Mouse (Mus musculus) layer of hippocampus, adult 18-20 months (tissue): Measurements from ENCODE around the gene Srgap3. TPM values are rescaled to one million over a fixed set of nuclear protein-coding genes. Genes with fewer than 3 reads are reported as not detected.

Source experiments
- DNase-seq, 2 experiments: peaks; one replicate each; pipeline ENCODE4 v3.0.0; 2022; ENCODE audit warnings: low spot score in 2 of 2
- long read RNA-seq: library from polyadenylated mRNA; stranded (forward); transcript quantifications from one replicate; pipeline ENCODE4 v2.0.0, GENCODE M21; 2021
- total RNA-seq, 2 experiments: library from RNA; stranded (reverse); gene quantifications; 2 replicates each; pipeline ENCODE4 v1.2.3; 2021

Srgap3 gene
- 100 to 1,000 TPM; 276 to 280 TPM for total RNA-seq
- long read RNA-seq, full-length matches to known transcripts, result 14 of 92 reads
- long read RNA-seq, partial matches to known transcripts, result 11 of 92 reads
- long read RNA-seq, other reads (novel, unspliced or antisense), result 67 of 92 reads

DNA sequence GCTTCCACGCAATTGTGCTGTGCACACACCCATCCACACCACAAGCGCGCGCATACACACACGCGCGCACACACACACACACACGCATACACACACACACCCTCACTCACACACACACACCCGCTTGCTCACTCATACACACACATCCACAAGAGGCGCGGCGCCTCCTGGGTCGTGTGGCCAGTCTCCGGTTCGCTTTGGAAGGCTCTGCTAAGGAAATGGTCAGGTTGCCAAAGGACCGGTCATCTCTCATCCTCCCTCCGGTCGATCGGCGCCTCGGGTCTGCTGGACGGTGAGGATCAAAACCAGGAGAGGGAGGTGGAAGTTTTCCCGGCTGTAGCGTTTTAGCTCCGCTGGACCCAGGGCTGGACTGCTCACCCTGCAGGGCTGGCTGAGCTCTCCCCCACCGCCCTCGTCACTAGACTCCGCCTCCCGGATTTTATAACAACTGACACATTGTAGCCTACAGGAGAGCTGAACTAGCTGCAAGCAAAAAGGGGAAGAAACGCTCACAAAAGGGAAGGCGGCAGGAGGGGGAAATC lies at the start of gene Srgap3:
TSS of gene Srgap3 (minus strand) at position 372 of the 542 bp plus-strand sequence.
- peak; percentile 89 to 94 for DNase-seq

- DNase-seq, result no peak
These were observed 48.6 kb upstream of the Srgap3 start for GRCm38 (mm10) chr6:112995708-112996107.

DNA sequence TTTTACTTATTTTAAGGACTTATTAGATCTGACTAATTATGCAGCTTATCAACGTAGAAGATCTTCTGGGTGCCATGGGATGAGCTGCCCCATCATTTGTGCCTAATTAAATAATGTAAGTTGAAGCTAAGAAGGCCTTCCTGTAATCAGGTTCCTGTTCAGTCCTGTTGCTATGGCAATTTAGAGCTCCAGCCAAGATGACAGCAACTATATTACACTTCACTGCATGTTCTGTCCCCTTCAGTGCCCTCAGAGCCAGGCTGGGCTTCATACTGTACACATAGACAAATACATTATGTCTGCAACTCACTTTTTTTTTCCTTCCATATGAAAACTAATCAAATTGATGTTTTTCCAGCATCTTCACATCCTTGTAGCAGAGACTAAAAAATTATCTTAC lies 43.1 kb upstream of the Srgap3 start:
- DNase-seq, result no peak

- no peak for DNase-seq
These were observed 38.6 kb upstream of the Srgap3 start for GRCm38 (mm10) chr6:112985362-112986314.

GRCm38 (mm10) chr6:112982241-112982640 lies 35.2 kb upstream of the Srgap3 start:
- no peak for DNase-seq

DNA sequence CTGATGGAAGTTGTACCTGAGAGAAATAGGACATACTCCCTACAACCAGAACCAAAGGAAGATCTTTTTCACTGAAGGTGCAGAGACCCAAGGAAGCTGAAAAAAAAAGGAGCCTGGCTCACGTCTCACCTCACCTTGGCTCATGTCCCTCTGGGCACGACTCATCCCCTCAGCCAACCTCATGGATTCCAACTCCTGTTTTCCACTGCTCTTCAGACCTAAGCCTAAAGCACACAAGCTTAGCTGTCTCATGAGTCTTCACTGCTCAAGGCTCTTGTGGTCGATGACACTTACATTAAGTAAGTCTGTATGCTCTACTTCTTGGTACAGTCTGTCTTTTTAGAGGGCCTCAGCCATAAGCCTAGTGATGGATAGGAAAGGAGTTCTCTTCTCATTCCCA lies 31.9 kb upstream of the Srgap3 start:
- DNase-seq, result no peak

DNA sequence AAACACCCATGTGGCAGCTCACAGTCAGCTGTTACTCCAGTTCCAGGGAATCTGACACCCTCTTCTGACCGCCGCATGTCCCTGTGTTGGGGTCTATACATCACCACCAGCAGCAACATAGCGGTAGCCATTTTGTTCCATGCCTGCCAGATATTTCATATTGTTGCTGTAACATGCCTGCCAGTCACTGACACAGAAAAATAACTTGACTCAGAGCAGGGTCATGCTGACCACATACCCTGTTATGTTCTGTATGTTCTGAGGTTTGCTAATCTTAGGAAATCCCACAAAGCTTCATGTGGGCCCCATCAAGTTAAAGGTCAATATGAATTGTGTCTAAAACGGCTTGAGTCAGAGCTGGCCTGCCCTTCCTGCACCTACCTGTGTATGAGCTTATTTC lies 30.2 kb upstream of the Srgap3 start:
- DNase-seq, result no peak

DNA sequence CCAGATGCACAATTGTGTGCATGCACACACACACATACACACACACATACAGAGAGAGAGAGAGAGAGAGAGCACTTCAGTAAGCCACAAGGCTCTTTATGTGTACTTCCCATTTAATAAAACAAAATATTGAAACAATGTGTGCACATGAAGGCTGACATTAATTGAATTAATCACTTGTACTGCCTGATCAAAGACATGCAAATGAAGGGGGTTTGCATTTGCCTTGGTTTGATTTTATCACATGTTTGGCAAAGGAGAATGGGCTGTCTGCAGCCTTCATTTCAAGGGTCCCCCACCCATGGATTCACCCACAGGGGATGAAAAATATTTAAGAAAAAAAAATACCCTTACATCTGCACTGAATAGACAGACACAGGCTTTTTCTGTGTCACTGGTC lies 29.5 kb upstream of the Srgap3 start:
- DNase-seq, result no peak

DNA sequence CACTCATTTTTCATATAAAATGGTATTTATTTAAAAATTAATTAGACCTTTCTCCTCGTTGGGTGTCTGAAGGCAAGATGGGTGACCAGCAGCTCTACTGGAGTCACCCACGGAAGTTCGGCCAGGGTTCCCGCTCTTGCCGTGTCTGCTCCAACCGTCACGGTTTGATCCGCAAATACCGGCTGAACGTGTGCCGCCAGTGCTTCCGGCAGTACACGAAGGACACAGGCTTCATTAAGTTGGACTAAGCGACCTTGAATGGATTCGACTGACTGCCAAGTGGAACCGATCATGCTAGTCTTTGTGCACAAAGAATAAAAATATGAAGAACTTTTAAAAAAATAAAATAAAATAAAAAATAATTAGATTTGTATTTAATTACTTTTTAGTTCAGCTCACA lies 29.1 kb upstream of the Srgap3 start:
- no peak for DNase-seq

DNA sequence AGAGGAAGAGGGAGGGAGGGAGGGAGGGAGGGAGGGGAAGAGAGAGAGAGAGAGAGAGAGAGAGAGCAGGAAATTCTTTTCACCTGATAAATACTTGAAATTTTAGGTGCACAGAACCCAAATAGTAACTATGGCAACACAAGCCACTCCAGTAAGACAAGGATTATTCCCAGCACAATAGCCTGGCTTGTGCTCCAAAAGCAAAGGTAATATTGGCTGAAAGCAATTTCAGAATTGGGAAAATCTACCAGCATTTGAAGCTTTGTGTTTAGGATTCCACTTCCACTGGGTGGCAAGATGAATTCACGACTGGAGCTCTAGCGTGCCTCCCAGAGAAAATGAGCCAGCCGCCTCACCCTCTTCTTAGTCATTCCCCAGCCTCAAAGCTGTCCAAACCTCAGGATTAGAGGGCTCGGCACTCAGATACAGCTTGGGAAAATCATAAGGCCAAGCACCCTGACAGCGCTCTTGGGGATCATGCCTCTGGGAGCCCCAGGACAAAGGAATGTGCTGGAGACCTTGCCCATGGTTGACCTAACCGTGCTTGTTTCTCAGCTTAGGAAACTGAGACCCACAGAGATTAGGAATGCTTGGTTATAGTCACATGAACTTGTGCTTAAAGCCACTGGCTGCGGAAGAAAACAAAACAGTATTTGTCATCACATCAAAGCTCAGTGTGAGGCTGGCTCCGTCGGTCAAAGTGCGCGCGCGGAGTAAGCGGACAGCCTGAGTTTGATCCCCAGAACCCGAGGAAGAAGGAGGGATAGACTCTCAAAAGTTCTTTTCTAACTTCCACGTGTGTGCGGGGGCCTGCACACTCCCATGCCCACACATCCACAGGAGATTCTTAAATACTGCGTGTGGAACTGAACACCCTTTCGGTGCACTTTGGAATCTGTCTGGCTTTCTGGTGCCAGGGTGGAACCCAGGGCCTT lies 27.0 kb upstream of the Srgap3 start:
- peak in 1 of 2 experiments; percentile 34 for DNase-seq

DNA sequence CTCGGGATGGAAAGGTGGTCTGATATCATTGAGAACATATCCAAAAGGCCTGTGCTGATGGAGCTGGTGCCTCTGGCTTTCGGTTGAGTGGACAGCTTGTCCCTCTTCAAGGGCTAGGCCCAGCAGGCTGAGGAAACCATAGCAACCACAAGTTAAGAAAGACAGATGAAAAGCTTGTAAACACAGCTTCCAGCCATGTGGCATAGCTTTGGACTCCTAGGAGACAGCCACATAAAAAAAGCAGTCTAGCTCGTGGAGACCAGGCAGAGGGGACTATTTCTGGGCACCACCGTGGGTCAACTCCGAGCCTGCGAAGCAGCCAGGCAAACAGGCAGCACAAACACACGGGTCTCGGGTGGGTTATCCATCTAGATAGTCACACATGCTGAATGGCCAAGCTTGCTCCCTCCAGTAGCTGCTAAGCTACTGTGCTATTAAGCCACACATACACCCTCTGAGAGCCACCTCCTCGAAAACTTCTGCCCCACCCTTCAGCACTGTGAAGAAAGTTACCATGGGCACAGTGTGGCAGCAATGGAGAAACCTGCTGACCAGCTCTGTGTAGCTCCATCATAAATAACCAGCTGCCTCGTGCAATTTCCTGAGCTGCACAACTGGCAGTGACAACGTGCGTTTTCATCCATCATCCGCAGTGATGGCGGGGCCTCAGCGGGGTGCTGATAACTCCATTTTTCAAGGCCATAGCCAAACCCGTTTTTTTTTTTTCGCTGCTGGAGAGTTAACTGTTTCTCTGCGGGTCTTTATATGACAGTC lies 26.0 kb upstream of the Srgap3 start:
- DNase-seq, result peak; percentile 72 to 77

DNA sequence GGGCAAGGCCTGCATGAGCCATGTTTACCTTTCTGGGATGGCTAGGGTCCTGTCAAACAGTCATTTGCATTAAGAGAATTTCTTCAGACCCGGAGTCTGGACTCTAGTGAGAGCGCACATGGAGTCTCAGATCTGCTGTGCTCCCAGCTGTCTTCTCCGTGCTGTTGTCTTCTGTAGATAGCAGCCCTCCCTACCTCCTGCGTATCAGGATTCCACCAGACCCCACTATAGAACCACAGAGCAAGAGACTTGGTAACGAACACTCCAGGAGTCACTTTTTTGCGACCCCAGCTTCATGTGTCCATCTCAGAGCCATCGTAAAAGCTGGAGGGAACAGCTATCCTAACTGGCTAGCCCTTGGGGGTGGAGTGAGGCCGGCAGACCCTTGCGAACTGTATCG lies 25.1 kb upstream of the Srgap3 start:
- DNase-seq, result no peak

GRCm38 (mm10) chr6:112971116-112971768 lies 24.2 kb upstream of the Srgap3 start:
- no peak for DNase-seq

- DNase-seq, result no peak
These were observed 20.3 kb upstream of the Srgap3 start for GRCm38 (mm10) chr6:112967359-112967758.

- no peak for DNase-seq
These were observed 11.3 kb upstream of the Srgap3 start for GRCm38 (mm10) chr6:112958360-112958759.

DNA sequence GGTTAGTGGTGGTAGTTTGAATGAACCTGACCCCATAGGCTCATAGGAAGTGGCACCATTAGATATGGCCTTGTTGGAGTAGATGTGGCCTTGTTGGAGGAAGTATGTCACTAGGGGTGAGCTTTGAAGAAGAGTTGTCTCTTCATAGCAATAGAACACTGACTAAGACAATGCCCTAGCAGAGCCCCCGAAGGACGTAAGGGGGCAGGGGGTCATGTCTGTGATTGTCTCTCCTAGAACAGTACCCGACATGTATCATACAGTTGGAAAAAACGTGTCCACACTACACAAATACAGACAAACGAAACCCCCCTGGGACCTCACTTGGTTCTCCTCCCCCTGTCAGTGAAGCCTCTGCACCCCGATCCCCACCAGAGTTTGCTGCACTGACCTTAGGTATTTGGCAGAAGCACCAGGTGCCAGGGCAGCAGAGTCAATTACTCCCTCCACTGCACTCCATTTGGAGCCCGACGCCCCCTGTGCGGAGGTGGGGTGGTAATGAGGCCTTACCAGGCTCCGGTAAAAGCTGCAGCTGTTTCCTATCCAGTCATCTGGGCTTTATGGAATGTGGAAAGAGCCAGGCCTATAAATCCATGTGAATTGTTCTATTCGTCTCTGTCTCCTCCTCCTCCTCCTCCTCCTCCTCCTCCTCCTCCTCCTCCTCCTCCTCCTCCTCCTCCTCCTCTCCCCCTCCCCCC lies 10.7 kb upstream of the Srgap3 start:
- no peak for DNase-seq

DNA sequence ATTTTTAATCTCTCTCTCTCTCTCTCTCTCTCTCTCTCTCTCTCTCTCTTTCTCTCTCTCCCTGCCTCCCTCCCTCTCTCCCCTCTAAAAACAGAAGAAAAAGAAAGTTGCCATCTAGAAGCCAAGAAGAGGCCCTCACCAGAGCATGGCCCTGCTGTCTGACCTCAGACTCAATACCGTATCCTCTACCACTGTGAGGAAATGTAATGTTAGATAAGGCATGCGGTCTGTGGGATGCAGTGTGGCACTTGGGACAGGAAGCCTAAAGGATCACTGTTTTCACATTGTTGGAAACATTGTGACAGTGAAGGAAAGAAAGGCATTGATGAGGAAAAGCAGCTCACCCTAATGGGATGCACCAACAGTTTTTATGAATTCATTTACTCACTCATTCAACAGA lies 8.7 kb upstream of the Srgap3 start:
- no peak for DNase-seq

GRCm38 (mm10) chr6:112953905-112954304 lies 6.8 kb upstream of the Srgap3 start:
- no peak for DNase-seq

GRCm38 (mm10) chr6:112951254-112951653 lies 4.2 kb upstream of the Srgap3 start:
- no peak for DNase-seq
